Mouse (Mus musculus): ENCODE measurements around the gene Sos1. TPM values are rescaled to one million over a fixed set of nuclear protein-coding genes. Genes with fewer than 3 reads are reported as not detected.

Sos1 gene
- polyA plus RNA-seq (2015; fragmentation: Illumina TruSeq; extraction: RNeasy Lipid Tissue Mini Kit (QIAGEN cat#74804); ENCODE audit: insufficient read depth, low read depth, low replicate concordance): 3.0 TPM

DNA sequence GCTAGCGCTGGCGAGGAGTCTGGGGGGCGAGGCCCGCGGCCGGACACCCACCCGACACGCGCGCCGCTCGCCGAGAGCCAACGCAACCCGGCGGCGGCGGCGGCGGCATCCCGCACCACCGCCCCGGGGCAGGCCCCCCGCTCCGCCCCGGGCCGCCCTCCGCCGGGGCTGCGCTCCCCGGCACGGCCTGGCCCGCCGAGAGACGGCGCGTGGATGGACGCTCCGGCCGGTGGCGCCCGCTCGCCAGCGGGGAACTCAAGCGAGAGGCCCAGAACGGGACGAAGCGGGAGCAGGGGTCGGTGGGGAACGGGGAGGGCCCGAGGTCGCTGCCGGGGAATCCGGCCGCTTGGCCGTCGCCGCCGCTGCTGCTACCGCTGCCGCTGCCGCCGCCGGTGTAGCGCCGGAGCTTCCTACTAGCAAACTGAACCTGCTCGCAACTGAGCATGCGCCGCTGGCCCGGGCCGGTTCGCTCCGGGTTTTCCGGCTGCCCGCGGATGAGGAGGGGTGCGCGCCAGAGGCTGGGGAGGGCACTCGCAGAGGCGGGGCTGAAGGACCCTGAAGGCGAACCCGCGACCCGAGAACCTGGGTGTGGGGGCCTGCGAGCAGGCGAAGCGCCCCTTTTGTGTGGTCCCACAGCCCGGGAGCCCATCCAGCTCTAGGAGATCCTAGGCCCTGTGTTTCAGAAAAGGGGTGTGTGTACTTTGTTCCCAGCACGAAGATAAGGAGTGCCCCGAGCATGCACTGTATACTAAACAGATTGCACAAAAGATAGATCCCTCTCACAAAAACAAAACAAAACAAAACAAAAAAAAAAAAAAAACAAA, at the start of gene Sos1:
Sos1 (minus strand) TSS at position 423 of the 824 bp plus-strand sequence.

DNA sequence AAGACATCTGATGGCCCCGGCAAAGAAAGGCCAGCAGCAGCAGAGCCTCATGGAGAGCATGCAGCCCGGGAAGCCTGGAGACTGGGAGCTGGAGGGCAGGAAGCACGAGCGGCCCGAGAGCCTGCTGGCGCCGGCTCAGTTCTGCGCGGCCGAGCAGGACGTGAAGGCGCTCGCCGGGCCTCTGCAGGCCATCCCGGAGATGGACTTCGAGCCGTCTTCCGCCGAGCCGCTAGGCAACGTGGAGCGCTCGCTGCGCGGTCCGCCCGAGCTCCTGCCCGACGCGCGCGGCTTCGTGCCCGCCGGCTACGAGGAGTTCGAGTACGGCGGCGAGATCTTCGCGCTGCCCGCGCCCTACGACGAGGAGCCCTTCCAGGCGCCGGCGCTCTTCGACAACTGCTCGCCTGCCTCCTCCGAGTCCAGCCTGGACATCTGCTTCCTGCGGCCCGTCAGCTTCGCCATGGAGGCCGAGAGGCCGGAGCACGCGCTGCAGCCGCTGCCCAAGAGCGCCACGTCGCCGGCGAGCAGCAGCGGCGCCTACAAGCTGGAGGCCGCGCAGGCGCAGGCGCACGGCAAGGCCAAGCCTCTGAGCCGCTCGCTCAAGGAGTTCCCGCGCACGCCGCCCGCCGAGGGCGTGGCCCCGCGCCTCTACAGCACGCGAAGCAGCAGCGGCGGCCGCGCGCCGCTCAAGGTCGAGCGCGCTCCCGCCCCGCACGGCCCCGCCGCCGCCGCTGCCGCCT, 107.1 kb downstream of the Sos1 start, which contains the start of gene Gm10190:
Gm10190 (minus strand) TSS at position 553 of the 737 bp plus-strand sequence.

Other genes with a start within 250 kb of the Sos1 start
- gene Morn2, start 190.2 kb downstream of the Sos1 start, polyA plus RNA-seq (2015; fragmentation: Illumina TruSeq; extraction: RNeasy Lipid Tissue Mini Kit (QIAGEN cat#74804); ENCODE audit: insufficient read depth, low read depth, low replicate concordance): 5.6 TPM
- gene Dhx57, start 190.0 kb downstream of the Sos1 start, polyA plus RNA-seq (2015; fragmentation: Illumina TruSeq; extraction: RNeasy Lipid Tissue Mini Kit (QIAGEN cat#74804); ENCODE audit: insufficient read depth, low read depth, low replicate concordance): 5.4 TPM
- gene Arhgef33, start 173.0 kb downstream of the Sos1 start, polyA plus RNA-seq (2015; fragmentation: Illumina TruSeq; extraction: RNeasy Lipid Tissue Mini Kit (QIAGEN cat#74804); ENCODE audit: insufficient read depth, low read depth, low replicate concordance): not detected
- gene Gm10190, start 106.9 kb downstream of the Sos1 start, polyA plus RNA-seq (2015; fragmentation: Illumina TruSeq; extraction: RNeasy Lipid Tissue Mini Kit (QIAGEN cat#74804); ENCODE audit: insufficient read depth, low read depth, low replicate concordance): not detected
- gene Cdkl4, start 97.4 kb upstream of the Sos1 start, polyA plus RNA-seq (2015; fragmentation: Illumina TruSeq; extraction: RNeasy Lipid Tissue Mini Kit (QIAGEN cat#74804); ENCODE audit: insufficient read depth, low read depth, low replicate concordance): not detected
- gene Map4k3, start 248.0 kb upstream of the Sos1 start, polyA plus RNA-seq (2015; fragmentation: Illumina TruSeq; extraction: RNeasy Lipid Tissue Mini Kit (QIAGEN cat#74804); ENCODE audit: insufficient read depth, low read depth, low replicate concordance): 10.9 TPM